Mouse (Mus musculus): Measurements from ENCODE around the gene Anapc4. TPM values are rescaled to one million over a fixed set of nuclear protein-coding genes. Genes with fewer than 3 reads are reported as not detected.
A peak's percentile ranks its signal among the peaks of the same experiment; 100 is the strongest.

The Anapc4 gene
- polyA plus RNA-seq (2015; fragmentation: Nextera tagmentation; extraction: Ambion mirVana): 107 and 113 TPM in 2 replicates

- H3K36me3 ChIP-seq: peaks cover 22% of the 10 kb centered on the region; the same call in 1 of the 2 replicates
- peak; percentile 100 for ATAC-seq (ENCODE audit: borderline replicate concordance, extremely low read depth, low FRiP score, low TSS enrichment)
- H3K4me2 ChIP-seq: peak within 1 kb of the TSS; percentile 58
- H3K27ac ChIP-seq: peak within 1 kb of the TSS; percentile 92
- H3K27me3 ChIP-seq: no peaks in the 10 kb centered on the region
- peak within 1 kb of the TSS; percentile 83 for H3K4me3 ChIP-seq
- H3K9me3 ChIP-seq: no peaks in the 10 kb centered on the region
- WGBS: under 1% methylated on average over 50 of the region's 50 CpGs
- peaks cover 19% of the 10 kb centered on the region for H3K4me1 ChIP-seq
- H3K9ac ChIP-seq: peak within 1 kb of the TSS; percentile 96
Observed at GRCm38 (mm10) chr5:52833761-52834274, at the start of gene Anapc4. Gene Anapc4 (plus strand): TSS chr5:52834012.

GRCm38 (mm10) chr5:52786556-52787322, 47.1 kb upstream of the Anapc4 start:
- H3K4me2 ChIP-seq: no peak overlapping the region
- no peak for ATAC-seq (ENCODE audit: borderline replicate concordance, extremely low read depth, low FRiP score, low TSS enrichment)
- H3K9ac ChIP-seq: no peak overlapping the region
- H3K36me3 ChIP-seq: 0 out of 2 replicates have a peak, but pooled peaks cover 2% of the 10 kb centered on the region
- no peak overlapping the region for H3K4me3 ChIP-seq
- no peaks in the 10 kb centered on the region for H3K4me1 ChIP-seq
- 76% methylated on average over 7 of the region's 7 CpGs for WGBS
- no peak overlapping the region for H3K27ac ChIP-seq
- H3K9me3 ChIP-seq: no peaks in the 10 kb centered on the region
- H3K27me3 ChIP-seq: no peaks in the 10 kb centered on the region

GRCm38 (mm10) chr5:52793230-52793629, 40.6 kb upstream of the Anapc4 start:
- Histone ChIP-seq H3K4me1 (no peaks in the 10 kb centered on the region), H3K36me3 (peaks cover 21% of the 10 kb centered on the region; the same call in 1 of the 2 replicates), H3K27ac (no peak overlapping the region), H3K9ac (no peak overlapping the region), H3K4me2 (no peak overlapping the region), H3K27me3 (no peaks in the 10 kb centered on the region), H3K4me3 (no peak overlapping the region), H3K9me3 (no peaks in the 10 kb centered on the region)
- ATAC-seq (ENCODE audit: borderline replicate concordance, extremely low read depth, low FRiP score, low TSS enrichment): no peak
- 95% methylated on average over 9 of the region's 9 CpGs for WGBS

GRCm38 (mm10) chr5:52794109-52794508, 39.7 kb upstream of the Anapc4 start:
- H3K4me1 ChIP-seq: no peaks in the 10 kb centered on the region
- no peak overlapping the region for H3K9ac ChIP-seq
- H3K4me2 ChIP-seq: no peak overlapping the region
- no peak overlapping the region for H3K4me3 ChIP-seq
- no peaks in the 10 kb centered on the region for H3K9me3 ChIP-seq
- H3K27me3 ChIP-seq: no peaks in the 10 kb centered on the region
- WGBS: 88% methylated on average over 9 of the region's 9 CpGs
- no peak for ATAC-seq (ENCODE audit: borderline replicate concordance, extremely low read depth, low FRiP score, low TSS enrichment)
- H3K36me3 ChIP-seq: peaks cover 21% of the 10 kb centered on the region; the same call in 1 of the 2 replicates
- H3K27ac ChIP-seq: no peak overlapping the region

GRCm38 (mm10) chr5:52799274-52799985, 34.4 kb upstream of the Anapc4 start:
- 87% methylated on average over 12 of the region's 12 CpGs for whole genome bisulfite sequencing
- H3K9ac ChIP-seq: no peak overlapping the region
- no peak overlapping the region for H3K4me3 ChIP-seq
- peaks cover 26% of the 10 kb centered on the region; the same call in 1 of the 2 replicates for H3K36me3 ChIP-seq
- no peak for ATAC-seq (ENCODE audit: borderline replicate concordance, extremely low read depth, low FRiP score, low TSS enrichment)
- no peak overlapping the region for H3K27ac ChIP-seq
- no peaks in the 10 kb centered on the region for H3K9me3 ChIP-seq
- H3K4me1 ChIP-seq: no peaks in the 10 kb centered on the region
- H3K4me2 ChIP-seq: no peak overlapping the region
- no peaks in the 10 kb centered on the region for H3K27me3 ChIP-seq

- WGBS: 68% methylated on average over 4 of the region's 4 CpGs
Observed at GRCm38 (mm10) chr5:52805801-52806200, 28.0 kb upstream of the Anapc4 start.

GRCm38 (mm10) chr5:52806349-52806748, 27.5 kb upstream of the Anapc4 start:
- Histone ChIP-seq H3K4me1 (no peaks in the 10 kb centered on the region), H3K9ac (no peak overlapping the region), H3K9me3 (no peaks in the 10 kb centered on the region), H3K27me3 (no peaks in the 10 kb centered on the region), H3K4me3 (no peak overlapping the region), H3K27ac (no peak overlapping the region), H3K4me2 (no peak overlapping the region), H3K36me3 (peaks cover 14% of the 10 kb centered on the region; the same call in 1 of the 2 replicates)
- ATAC-seq (ENCODE audit: borderline replicate concordance, extremely low read depth, low FRiP score, low TSS enrichment): no peak
- WGBS: 69% methylated on average over 8 of the region's 8 CpGs

More at GRCm38 (mm10) chr5:52805801-52806200, 28.0 kb upstream of the Anapc4 start:
- no peaks in the 10 kb centered on the region for H3K9me3 ChIP-seq
- peaks cover 14% of the 10 kb centered on the region; the same call in 1 of the 2 replicates for H3K36me3 ChIP-seq
- no peaks in the 10 kb centered on the region for H3K4me1 ChIP-seq
- H3K9ac ChIP-seq: no peak overlapping the region
- no peak for ATAC-seq (ENCODE audit: borderline replicate concordance, extremely low read depth, low FRiP score, low TSS enrichment)
- H3K27ac ChIP-seq: no peak overlapping the region
- no peaks in the 10 kb centered on the region for H3K27me3 ChIP-seq
- H3K4me2 ChIP-seq: no peak overlapping the region
- no peak overlapping the region for H3K4me3 ChIP-seq

- H3K36me3 ChIP-seq: peaks cover 14% of the 10 kb centered on the region; the same call in 1 of the 2 replicates
- H3K4me3 ChIP-seq: no peak overlapping the region
- no peaks in the 10 kb centered on the region for H3K27me3 ChIP-seq
- H3K9me3 ChIP-seq: no peaks in the 10 kb centered on the region
- no peaks in the 10 kb centered on the region for H3K4me1 ChIP-seq
- no peak overlapping the region for H3K4me2 ChIP-seq
- 86% methylated on average over 7 of the region's 7 CpGs for WGBS
- no peak overlapping the region for H3K27ac ChIP-seq
- H3K9ac ChIP-seq: no peak overlapping the region
- no peak for ATAC-seq (ENCODE audit: borderline replicate concordance, extremely low read depth, low FRiP score, low TSS enrichment)
Observed at GRCm38 (mm10) chr5:52807030-52807429, 26.8 kb upstream of the Anapc4 start.

- H3K9me3 ChIP-seq: no peaks in the 10 kb centered on the region
- WGBS: 92% methylated on average over 6 of the region's 6 CpGs
- H3K4me3 ChIP-seq: no peak overlapping the region
- H3K4me2 ChIP-seq: no peak overlapping the region
- H3K4me1 ChIP-seq: no peaks in the 10 kb centered on the region
- no peaks in the 10 kb centered on the region for H3K27me3 ChIP-seq
- H3K36me3 ChIP-seq: peaks cover 9% of the 10 kb centered on the region
- H3K27ac ChIP-seq: no peak overlapping the region
- H3K9ac ChIP-seq: no peak overlapping the region
- no peak for ATAC-seq (ENCODE audit: borderline replicate concordance, extremely low read depth, low FRiP score, low TSS enrichment)
Observed at GRCm38 (mm10) chr5:52810446-52810845, 23.4 kb upstream of the Anapc4 start.

GRCm38 (mm10) chr5:52811056-52811455, 22.8 kb upstream of the Anapc4 start:
- Histone ChIP-seq H3K4me2 (no peak overlapping the region), H3K9me3 (no peaks in the 10 kb centered on the region), H3K4me3 (no peak overlapping the region), H3K4me1 (no peaks in the 10 kb centered on the region), H3K27ac (no peak overlapping the region), H3K9ac (no peak overlapping the region), H3K36me3 (peaks cover 9% of the 10 kb centered on the region), H3K27me3 (no peaks in the 10 kb centered on the region)
- WGBS: 85% methylated on average over 14 of the region's 14 CpGs
- no peak for ATAC-seq (ENCODE audit: borderline replicate concordance, extremely low read depth, low FRiP score, low TSS enrichment)

GRCm38 (mm10) chr5:52812456-52812855, 21.4 kb upstream of the Anapc4 start:
- H3K9me3 ChIP-seq: no peaks in the 10 kb centered on the region
- no peaks in the 10 kb centered on the region for H3K4me1 ChIP-seq
- no peaks in the 10 kb centered on the region for H3K27me3 ChIP-seq
- H3K27ac ChIP-seq: no peak overlapping the region
- WGBS: 90% methylated on average over 10 of the region's 10 CpGs
- H3K9ac ChIP-seq: no peak overlapping the region
- H3K4me3 ChIP-seq: no peak overlapping the region
- H3K36me3 ChIP-seq: peaks cover 9% of the 10 kb centered on the region
- ATAC-seq (ENCODE audit: borderline replicate concordance, extremely low read depth, low FRiP score, low TSS enrichment): no peak
- H3K4me2 ChIP-seq: no peak overlapping the region

- ATAC-seq (ENCODE audit: borderline replicate concordance, extremely low read depth, low FRiP score, low TSS enrichment): no peak
- no peaks in the 10 kb centered on the region for H3K9me3 ChIP-seq
- H3K9ac ChIP-seq: no peak overlapping the region
- H3K36me3 ChIP-seq: peaks cover 9% of the 10 kb centered on the region
- H3K4me2 ChIP-seq: no peak overlapping the region
- H3K27me3 ChIP-seq: no peaks in the 10 kb centered on the region
- no peaks in the 10 kb centered on the region for H3K4me1 ChIP-seq
- 93% methylated on average over 7 of the region's 7 CpGs for WGBS
- H3K4me3 ChIP-seq: no peak overlapping the region
- H3K27ac ChIP-seq: no peak overlapping the region
Observed at GRCm38 (mm10) chr5:52813312-52813711, 20.5 kb upstream of the Anapc4 start.

All from lung, embryonic 15.5 days (tissue).